Mouse (Mus musculus): ENCODE data around the gene Tsen34. TPM values are rescaled to one million over a fixed set of nuclear protein-coding genes. Genes with fewer than 3 reads are reported as not detected.
A peak's percentile ranks its signal among the peaks of the same experiment; 100 is the strongest.

The Tsen34 gene
- 228 and 235 TPM in 2 replicates for polyA plus RNA-seq (2015; fragmentation: Nextera tagmentation; extraction: Ambion mirVana)

DNA sequence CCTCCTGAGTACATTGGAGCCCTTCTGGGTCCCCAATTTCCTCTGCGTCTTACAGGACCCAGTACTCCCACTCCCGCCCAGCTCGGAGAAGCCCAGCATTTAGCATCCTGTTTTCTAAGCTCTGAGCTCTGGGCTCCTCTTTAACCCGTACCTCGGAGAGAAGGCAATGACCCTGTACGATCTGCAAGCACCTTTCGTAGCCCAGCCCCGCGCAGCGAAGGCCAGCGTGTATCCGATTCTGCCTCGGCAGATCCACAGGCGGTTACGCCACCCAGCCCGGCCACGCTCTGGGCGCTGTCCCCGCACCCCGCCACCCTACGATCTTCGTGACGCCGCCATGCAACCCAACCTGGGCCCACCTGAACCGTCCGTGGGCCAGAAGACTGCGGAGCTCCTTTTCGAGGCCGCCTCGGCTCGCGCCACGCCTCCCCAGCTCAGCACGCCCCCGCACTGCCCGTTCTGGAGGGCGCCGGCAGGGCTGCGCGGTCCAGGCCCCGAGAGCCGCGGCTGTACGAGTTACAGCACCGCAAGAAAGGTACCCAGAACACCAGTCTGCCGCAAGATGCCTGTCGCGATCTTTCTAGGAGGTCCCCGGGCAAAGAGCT, at the start of gene Tsen34:
Gene Tsen34, plus strand, starts transcription at position 482 of the 605 bp plus-strand sequence.
- WGBS, result under 1% methylated on average over 48 of the region's 49 CpGs

DNA sequence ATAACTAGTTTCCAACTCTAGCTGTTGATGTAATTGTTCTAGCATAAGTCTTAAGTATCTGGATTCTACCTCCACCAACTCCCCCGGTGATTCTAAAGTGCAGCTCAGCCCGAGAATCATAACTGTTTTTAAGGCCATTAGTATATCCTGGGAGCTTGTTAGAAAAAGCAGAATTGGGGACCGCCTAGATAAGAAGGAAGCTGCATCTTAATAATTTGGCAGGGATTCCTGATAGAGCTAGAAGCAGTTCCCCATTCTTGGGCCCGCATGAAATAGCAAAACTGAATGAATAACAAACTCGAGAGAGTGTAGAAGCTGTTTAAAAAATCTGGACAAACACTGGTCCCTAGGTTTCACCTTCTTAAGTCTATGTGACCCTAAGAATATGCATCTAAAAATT, 49.3 kb upstream of the Tsen34 start:
- no peaks in the 10 kb centered on the region for H3K9me3 ChIP-seq (replicated peaks; ENCODE audit: low read length)
- 68% methylated on average over 5 of the region's 5 CpGs for WGBS
- no peak for TF ChIP-seq CTCF (IDR thresholded peaks at IDR 0.05; ENCODE audit: low read depth)
- no peak overlapping the region for H3K9ac ChIP-seq (ENCODE audit: low read depth, low read length)
- no peak overlapping the region for H3K27ac ChIP-seq
- H3K4me3 ChIP-seq (replicated peaks; ENCODE audit: low read depth, low read length), result no peak overlapping the region
- H3K27me3 ChIP-seq (ENCODE audit: insufficient read depth, low read length), result no peaks in the 10 kb centered on the region
- H3K4me2 ChIP-seq (ENCODE audit: low read length), result no peak overlapping the region
- ATAC-seq (replicated peaks; ENCODE audit: low FRiP score, low read depth) (no peak), DNase-seq (ENCODE audit: low spot score) (no peak)
- peaks cover 22% of the 10 kb centered on the region for H3K4me1 ChIP-seq (replicated peaks; ENCODE audit: insufficient read depth, low read length)
- peaks cover 17% of the 10 kb centered on the region; the same call in 1 of the 2 replicates for H3K36me3 ChIP-seq (ENCODE audit: insufficient read depth, low read length)

More for the DNA sequence above, at the start of gene Tsen34:
- Histone ChIP-seq H3K9ac (ENCODE audit: low read depth, low read length) (peak within 1 kb of the TSS; percentile 89), H3K4me1 (replicated peaks; ENCODE audit: insufficient read depth, low read length) (peaks cover 17% of the 10 kb centered on the region), H3K36me3 (ENCODE audit: insufficient read depth, low read length) (0 out of 2 replicates have a peak, but pooled peaks cover 8% of the 10 kb centered on the region), H3K4me3 (replicated peaks; ENCODE audit: low read depth, low read length) (peak within 1 kb of the TSS; percentile 81), H3K27me3 (ENCODE audit: insufficient read depth, low read length) (no peaks in the 10 kb centered on the region), H3K9me3 (replicated peaks; ENCODE audit: low read length) (no peaks in the 10 kb centered on the region), H3K4me2 (ENCODE audit: low read length) (peak within 1 kb of the TSS; percentile 94), H3K27ac (peak within 1 kb of the TSS; percentile 95)
- no peak for ATAC-seq (replicated peaks; ENCODE audit: low FRiP score, low read depth)
- no peak for TF ChIP-seq CTCF (IDR thresholded peaks at IDR 0.05; ENCODE audit: low read depth)
- no peak for DNase-seq (ENCODE audit: low spot score)

DNA sequence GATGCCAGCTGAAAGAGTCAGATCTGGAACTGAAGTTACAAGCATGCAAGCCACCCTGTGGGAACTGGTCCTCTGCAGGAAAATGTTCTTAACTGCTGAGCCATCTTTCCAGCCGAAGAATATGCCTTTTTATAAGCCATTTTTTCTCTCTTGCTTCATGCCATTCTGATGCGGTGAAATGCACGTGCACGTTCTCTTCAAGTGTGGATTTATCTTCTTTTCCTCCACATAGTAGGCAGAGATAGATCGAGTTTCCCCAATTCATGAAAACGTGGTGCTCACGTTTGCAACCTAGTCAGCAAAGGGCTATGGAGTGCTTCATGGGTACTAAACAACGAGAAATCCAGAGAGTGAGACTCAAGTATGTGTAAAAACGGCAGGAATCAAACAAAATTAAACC, 48.8 kb upstream of the Tsen34 start:
- WGBS, result 16% methylated on average over 9 of the region's 9 CpGs
- ATAC-seq (replicated peaks; ENCODE audit: low FRiP score, low read depth) (no peak), DNase-seq (ENCODE audit: low spot score) (no peak)
- Histone ChIP-seq H3K4me3 (replicated peaks; ENCODE audit: low read depth, low read length) (peak overlapping the region; percentile 85), H3K9me3 (replicated peaks; ENCODE audit: low read length) (no peaks in the 10 kb centered on the region), H3K27me3 (ENCODE audit: insufficient read depth, low read length) (no peaks in the 10 kb centered on the region), H3K4me1 (replicated peaks; ENCODE audit: insufficient read depth, low read length) (peaks cover 26% of the 10 kb centered on the region), H3K4me2 (ENCODE audit: low read length) (peak overlapping the region; percentile 55), H3K9ac (ENCODE audit: low read depth, low read length) (0 out of 2 replicates have a peak overlapping the region, but pooled peaks have one; percentile 24), H3K27ac (0 out of 2 replicates have a peak overlapping the region, but pooled peaks have one; percentile 71), H3K36me3 (ENCODE audit: insufficient read depth, low read length) (peaks cover 14% of the 10 kb centered on the region; the same call in 1 of the 2 replicates)
- TF ChIP-seq CTCF (IDR thresholded peaks at IDR 0.05; ENCODE audit: low read depth), result no peak

DNA sequence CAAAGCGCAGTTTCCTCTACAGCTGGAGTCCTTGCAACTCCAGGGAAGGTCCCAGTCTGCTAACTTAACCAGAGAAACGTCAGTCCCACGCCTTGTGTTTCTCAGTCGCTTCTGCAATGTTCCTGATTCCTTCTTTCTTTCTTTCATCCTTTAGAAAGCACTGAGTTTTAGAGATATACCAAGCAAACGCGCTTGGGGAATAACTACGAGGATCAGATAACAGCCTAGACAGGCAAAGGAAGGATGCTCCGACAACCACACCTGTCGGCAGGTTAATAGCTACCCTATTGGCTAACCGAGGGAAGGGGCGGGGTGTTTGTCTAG, 48.4 kb upstream of the Tsen34 start:
- Histone ChIP-seq H3K27me3 (ENCODE audit: insufficient read depth, low read length) (no peaks in the 10 kb centered on the region), H3K4me3 (replicated peaks; ENCODE audit: low read depth, low read length) (peak overlapping the region; percentile 85), H3K4me2 (ENCODE audit: low read length) (peak overlapping the region; percentile 55), H3K27ac (peak overlapping the region; percentile 71; the same call in 1 of the 2 replicates), H3K36me3 (ENCODE audit: insufficient read depth, low read length) (peaks cover 11% of the 10 kb centered on the region; the same call in 1 of the 2 replicates), H3K9me3 (replicated peaks; ENCODE audit: low read length) (no peaks in the 10 kb centered on the region), H3K9ac (ENCODE audit: low read depth, low read length) (no peak overlapping the region), H3K4me1 (replicated peaks; ENCODE audit: insufficient read depth, low read length) (peaks cover 26% of the 10 kb centered on the region)
- TF ChIP-seq CTCF (IDR thresholded peaks at IDR 0.05; ENCODE audit: low read depth), result no peak
- WGBS, result 4% methylated on average over 11 of the region's 11 CpGs
- DNase-seq (ENCODE audit: low spot score) (no peak), ATAC-seq (replicated peaks; ENCODE audit: low FRiP score, low read depth) (no peak)

DNA sequence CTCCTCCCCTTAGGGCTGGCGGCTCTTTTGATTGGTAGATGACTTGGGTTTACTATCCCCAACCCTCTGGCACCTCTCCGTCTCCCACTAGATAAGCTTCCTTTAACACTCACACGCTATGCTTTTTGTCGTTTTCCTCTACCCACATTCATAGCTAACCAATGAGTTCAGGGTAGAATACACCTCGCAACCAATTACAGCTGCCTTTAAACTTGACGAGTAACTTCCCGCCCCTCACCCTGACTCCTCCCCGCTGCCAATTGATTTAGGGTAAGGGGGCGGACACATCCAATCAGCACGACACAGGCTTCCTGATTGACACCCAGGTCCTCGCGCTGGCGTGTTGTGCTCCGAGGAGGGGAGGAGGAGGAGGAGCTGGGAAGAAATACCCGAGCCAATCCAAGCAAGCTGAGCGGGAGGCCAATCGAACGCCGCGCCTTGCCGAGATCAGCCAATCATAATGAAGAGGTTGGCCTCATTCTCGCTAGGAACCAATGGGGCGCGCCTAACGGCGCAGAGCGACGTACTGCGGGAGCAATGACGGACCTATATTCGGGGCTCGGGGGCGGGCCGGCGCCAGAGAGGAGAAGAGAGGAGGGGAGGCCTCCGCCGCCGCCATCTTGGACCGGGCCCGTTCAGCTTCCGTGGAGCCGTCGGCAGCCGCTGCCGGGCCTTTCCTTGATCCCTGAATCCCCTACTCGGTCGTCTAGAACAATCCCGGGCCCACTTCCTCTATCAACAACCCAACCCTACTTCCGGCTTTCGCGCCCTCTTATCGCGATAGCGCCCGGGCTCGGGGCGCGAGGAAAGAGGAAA, 47.8 kb upstream of the Tsen34 start, which contains the start of gene Cnot3:
Gene Cnot3, plus strand, starts transcription at position 597 of the 816 bp plus-strand sequence.
- H3K4me2 ChIP-seq (ENCODE audit: low read length), result peak within 1 kb of the TSS; percentile 71
- no peaks in the 10 kb centered on the region for H3K27me3 ChIP-seq (ENCODE audit: insufficient read depth, low read length)
- H3K4me1 ChIP-seq (replicated peaks; ENCODE audit: insufficient read depth, low read length), result peaks cover 26% of the 10 kb centered on the region
- peak within 1 kb of the TSS; percentile 85 for H3K4me3 ChIP-seq (replicated peaks; ENCODE audit: low read depth, low read length)
- no peaks in the 10 kb centered on the region for H3K9me3 ChIP-seq (replicated peaks; ENCODE audit: low read length)
- peak within 1 kb of the TSS; percentile 98 for H3K9ac ChIP-seq (ENCODE audit: low read depth, low read length)
- 1% methylated on average over 57 of the region's 58 CpGs for WGBS
- no peak for TF ChIP-seq CTCF (IDR thresholded peaks at IDR 0.05; ENCODE audit: low read depth)
- peak; percentile 99 for DNase-seq (ENCODE audit: low spot score)
- peaks cover 5% of the 10 kb centered on the region for H3K36me3 ChIP-seq (ENCODE audit: insufficient read depth, low read length)
- ATAC-seq (replicated peaks; ENCODE audit: low FRiP score, low read depth), result peak; percentile 98
- H3K27ac ChIP-seq, result peak within 1 kb of the TSS; percentile 99

DNA sequence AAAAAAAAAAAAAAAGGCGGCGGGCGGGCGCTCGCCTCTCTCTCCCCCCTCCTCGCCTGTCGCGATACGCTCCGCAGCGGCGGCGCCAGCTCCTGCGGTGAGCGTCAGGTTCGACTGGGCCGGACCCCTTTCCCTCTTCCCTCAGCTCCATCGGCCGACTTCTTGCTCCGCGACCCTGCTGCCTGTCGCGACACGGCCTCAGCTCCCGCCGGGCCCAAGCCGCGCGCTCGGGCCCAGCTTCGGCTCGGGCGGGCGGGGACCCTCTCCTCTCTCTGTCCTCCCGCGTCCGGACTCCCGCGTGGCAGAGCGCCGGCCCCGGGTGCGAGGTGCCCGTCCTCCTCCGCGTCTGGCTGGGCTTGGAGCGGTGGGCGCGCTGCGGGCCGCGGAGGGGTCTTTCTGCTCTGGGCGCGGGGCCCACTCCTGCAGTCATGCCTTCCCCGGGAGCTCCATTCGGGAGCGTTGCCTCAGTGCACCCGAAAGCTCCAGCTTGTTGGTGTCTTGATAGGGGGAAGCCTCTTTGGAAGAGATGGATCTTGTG, 47.1 kb upstream of the Tsen34 start:
- peak overlapping the region; percentile 85 for H3K4me3 ChIP-seq (replicated peaks; ENCODE audit: low read depth, low read length)
- H3K4me1 ChIP-seq (replicated peaks; ENCODE audit: insufficient read depth, low read length), result peaks cover 26% of the 10 kb centered on the region
- TF ChIP-seq CTCF (IDR thresholded peaks at IDR 0.05; ENCODE audit: low read depth), result no peak
- ATAC-seq (replicated peaks; ENCODE audit: low FRiP score, low read depth) (0 out of 2 replicates have a peak, but pooled peaks have one; percentile 2), DNase-seq (ENCODE audit: low spot score) (peak; percentile 25)
- under 1% methylated on average over 38 of the region's 58 CpGs for WGBS
- peak overlapping the region; percentile 71 for H3K4me2 ChIP-seq (ENCODE audit: low read length)
- peak overlapping the region; percentile 98 for H3K9ac ChIP-seq (ENCODE audit: low read depth, low read length)
- no peaks in the 10 kb centered on the region for H3K9me3 ChIP-seq (replicated peaks; ENCODE audit: low read length)
- H3K36me3 ChIP-seq (ENCODE audit: insufficient read depth, low read length), result peaks cover 3% of the 10 kb centered on the region; the same call in 1 of the 2 replicates
- H3K27me3 ChIP-seq (ENCODE audit: insufficient read depth, low read length), result no peaks in the 10 kb centered on the region
- peak overlapping the region; percentile 99 for H3K27ac ChIP-seq

All from kidney, postnatal 0 days (tissue).